Mouse (Mus musculus) R1 (cell line): ENCODE results near the gene Zfp36l2.

Experiments used
- DNase-seq: peaks from one replicate; pipeline ENCODE4 v3.0.0-alpha.2; 2018; ENCODE audit warnings: low read depth, low spot score

The Zfp36l2 gene

GRCm38 (mm10) chr17:84177481-84177880, 10.3 kb downstream of the Zfp36l2 start:
- peak; percentile 55 for DNase-seq

GRCm38 (mm10) chr17:84176446-84176845, 11.3 kb downstream of the Zfp36l2 start:
- no peak for DNase-seq

- no peak for DNase-seq
Measured at GRCm38 (mm10) chr17:84175196-84175595, 12.6 kb downstream of the Zfp36l2 start.

GRCm38 (mm10) chr17:84167377-84167776, 20.4 kb downstream of the Zfp36l2 start:
- DNase-seq = no peak

GRCm38 (mm10) chr17:84166135-84166860, 21.4 kb downstream of the Zfp36l2 start:
- DNase-seq = no peak

- no peak for DNase-seq
Measured at GRCm38 (mm10) chr17:84165735-84166134, 22.0 kb downstream of the Zfp36l2 start.

GRCm38 (mm10) chr17:84164146-84164545, 23.6 kb downstream of the Zfp36l2 start:
- DNase-seq = no peak

- no peak for DNase-seq
Measured at GRCm38 (mm10) chr17:84163066-84163785, 24.5 kb downstream of the Zfp36l2 start.

GRCm38 (mm10) chr17:84162211-84162760, 25.5 kb downstream of the Zfp36l2 start:
- no peak for DNase-seq

GRCm38 (mm10) chr17:84161231-84161854, 26.4 kb downstream of the Zfp36l2 start:
- no peak for DNase-seq

- DNase-seq = no peak
Measured at GRCm38 (mm10) chr17:84158891-84159290, 28.9 kb downstream of the Zfp36l2 start.

GRCm38 (mm10) chr17:84158461-84158795, 29.3 kb downstream of the Zfp36l2 start:
- no peak for DNase-seq

- DNase-seq = no peak
Measured at GRCm38 (mm10) chr17:84157743-84158460, 29.8 kb downstream of the Zfp36l2 start.

- DNase-seq = no peak
Measured at GRCm38 (mm10) chr17:84156748-84157742, 30.7 kb downstream of the Zfp36l2 start.

GRCm38 (mm10) chr17:84156227-84156573, 31.5 kb downstream of the Zfp36l2 start:
- DNase-seq = no peak

- DNase-seq = no peak
Measured at GRCm38 (mm10) chr17:84155516-84156226, 32.1 kb downstream of the Zfp36l2 start.

- DNase-seq = no peak
Measured at GRCm38 (mm10) chr17:84155029-84155338, 32.8 kb downstream of the Zfp36l2 start.

- DNase-seq = no peak
Measured at GRCm38 (mm10) chr17:84154302-84155028, 33.3 kb downstream of the Zfp36l2 start.

GRCm38 (mm10) chr17:84152976-84153786, 34.6 kb downstream of the Zfp36l2 start:
- DNase-seq = no peak
